ENCODE assay signal across 24 mouse cellular contexts in genomic region chr13:3925632-3926031, GRCm38 (mm10). TPM values are rescaled to one million over a fixed set of nuclear protein-coding genes. Genes with fewer than 3 reads are reported as not detected.
A peak's percentile ranks its signal among the peaks of the same experiment; 100 is the strongest.
DNase-seq lines count a peak whose midpoint lies in the region; ATAC-seq and TF ChIP-seq lines count a peak whose summit lies in the region.
"Had no signal": no experiment of that assay in that cellular context is flagged by ENCODE, and none has a peak within 500 bp of the region (broad histone marks: within the 10 kb centered on the region; RNA-seq: fewer than 3 reads in every experiment).

No protein-coding gene starts in this region.

- H3K27ac ChIP-seq in intestine, embryonic 15.5 days = peak overlapping the region; percentile 44; the same call in 1 of the 2 replicates
- peak overlapping the region; percentile 58 for H3K27ac ChIP-seq in intestine, postnatal 0 days (ENCODE audit: low read depth, low read length)
- H3K27ac ChIP-seq in hindbrain, embryonic 14.5 days = no peak overlapping the region
- H3K27ac ChIP-seq: embryonic facial prominence, embryonic 10.5 days; embryonic facial prominence, embryonic 12.5 days; forebrain, embryonic 13.5 days; forebrain, embryonic 15.5 days had no signal

- 0 out of 2 replicates have a peak overlapping the region, but pooled peaks have one; percentile 12 for H3K4me3 ChIP-seq in intestine, embryonic 15.5 days (replicated peaks)
- H3K4me3 ChIP-seq in intestine, postnatal 0 days (ENCODE audit: low read depth, low read length) = peak overlapping the region; percentile 7; the same call in 1 of the 2 replicates
- no peak overlapping the region for H3K4me3 ChIP-seq in hindbrain, embryonic 14.5 days (replicated peaks; ENCODE audit: low read length)
- H3K4me3 ChIP-seq: embryonic facial prominence, embryonic 10.5 days; embryonic facial prominence, embryonic 12.5 days; forebrain, embryonic 13.5 days; forebrain, embryonic 15.5 days had no signal

- peak overlapping the region; percentile 27 for H3K4me2 ChIP-seq in intestine, embryonic 15.5 days (replicated peaks)
- peak overlapping the region; percentile 54 for H3K4me2 ChIP-seq in intestine, postnatal 0 days (replicated peaks; ENCODE audit: low read depth)
- H3K4me2 ChIP-seq in hindbrain, embryonic 14.5 days (replicated peaks) = no peak overlapping the region
- H3K4me2 ChIP-seq: embryonic facial prominence, embryonic 12.5 days; forebrain, embryonic 13.5 days; forebrain, embryonic 15.5 days had no signal

- peak; percentile 89 for ATAC-seq in intestine, embryonic 15.5 days
- peak; percentile 37; the same call in 1 of the 2 replicates for ATAC-seq in intestine, postnatal 0 days
- no peak for ATAC-seq in hindbrain, embryonic 14.5 days (ENCODE audit: low FRiP score)
- ATAC-seq: forebrain, embryonic 13.5 days; forebrain, embryonic 15.5 days; forebrain, postnatal 0 days had no signal

- no peak for TF ChIP-seq CTCF in intestine, postnatal 0 days (IDR thresholded peaks at IDR 0.05; ENCODE audit: low read depth)

- H3K9ac ChIP-seq in intestine, embryonic 15.5 days = no peak overlapping the region
- no peak overlapping the region for H3K9ac ChIP-seq in intestine, postnatal 0 days (ENCODE audit: low read depth, low read length)
- no peak overlapping the region for H3K9ac ChIP-seq in hindbrain, embryonic 14.5 days
- H3K9ac ChIP-seq: embryonic facial prominence, embryonic 12.5 days; forebrain, embryonic 13.5 days; forebrain, embryonic 15.5 days; forebrain, postnatal 0 days had no signal

- no peaks in the 10 kb centered on the region for H3K9me3 ChIP-seq in intestine, embryonic 15.5 days
- no peaks in the 10 kb centered on the region for H3K9me3 ChIP-seq in intestine, postnatal 0 days (ENCODE audit: control insufficient read depth)
- no peaks in the 10 kb centered on the region for H3K9me3 ChIP-seq in hindbrain, embryonic 14.5 days (ENCODE audit: control insufficient read depth, low read length)
- H3K9me3 ChIP-seq: embryonic facial prominence, embryonic 10.5 days; embryonic facial prominence, embryonic 12.5 days; forebrain, embryonic 13.5 days; forebrain, embryonic 15.5 days had no signal

- no peaks in the 10 kb centered on the region for H3K4me1 ChIP-seq in intestine, embryonic 15.5 days (replicated peaks)
- H3K4me1 ChIP-seq in intestine, postnatal 0 days (replicated peaks; ENCODE audit: control insufficient read depth, insufficient read depth, low read length) = 0 out of 2 replicates have a peak, but pooled peaks cover 4% of the 10 kb centered on the region
- H3K4me1 ChIP-seq in hindbrain, embryonic 14.5 days (replicated peaks; ENCODE audit: control insufficient read depth, insufficient read depth, low read length) = no peaks in the 10 kb centered on the region
- H3K4me1 ChIP-seq: embryonic facial prominence, embryonic 10.5 days; embryonic facial prominence, embryonic 12.5 days; forebrain, embryonic 13.5 days; forebrain, embryonic 15.5 days had no signal

- H3K36me3 ChIP-seq in intestine, embryonic 15.5 days = no peaks in the 10 kb centered on the region
- no peaks in the 10 kb centered on the region for H3K36me3 ChIP-seq in intestine, postnatal 0 days (ENCODE audit: control insufficient read depth, insufficient read depth)
- H3K36me3 ChIP-seq in hindbrain, embryonic 14.5 days (replicated peaks; ENCODE audit: control insufficient read depth, insufficient read depth) = no peaks in the 10 kb centered on the region
- H3K36me3 ChIP-seq: embryonic facial prominence, embryonic 10.5 days; embryonic facial prominence, embryonic 12.5 days; forebrain, embryonic 15.5 days had no signal

- no peaks in the 10 kb centered on the region for H3K27me3 ChIP-seq in intestine, embryonic 15.5 days (replicated peaks)
- no peaks in the 10 kb centered on the region for H3K27me3 ChIP-seq in intestine, postnatal 0 days (replicated peaks; ENCODE audit: control insufficient read depth, insufficient read depth, low read length)
- no peaks in the 10 kb centered on the region for H3K27me3 ChIP-seq in hindbrain, embryonic 14.5 days (ENCODE audit: control insufficient read depth, insufficient read depth, low read length)
- H3K27me3 ChIP-seq: embryonic facial prominence, embryonic 12.5 days; forebrain, embryonic 13.5 days; forebrain, embryonic 15.5 days had no signal

- peak; percentile 16 for DNase-seq in yolk sac, embryonic 10.5 days (ENCODE audit: low spot score)
- DNase-seq in thymus, postnatal 10 days (ENCODE audit: low spot score in 2 of 2) = no peak
- no peak for DNase-seq in hindbrain, embryonic 14.5 days (ENCODE audit: low spot score)
- no peak for DNase-seq in adipocyte (ENCODE audit: low spot score)
- DNase-seq: adrenal gland, adult 2 months; adrenal gland, postnatal 10 days; adrenal gland, postnatal 25 days; cerebellum, adult 11 months; cerebellum, adult 18-20 months; cerebellum, adult 8-10 months; cerebellum, postnatal 10 days; cerebellum, postnatal 25 days; forebrain, postnatal 0 days had no signal

- WGBS in intestine, embryonic 15.5 days = 52% methylated on average over 6 of the region's 6 CpGs
- 33% methylated on average over 6 of the region's 6 CpGs for WGBS in intestine, postnatal 0 days
- 92% methylated on average over 6 of the region's 6 CpGs for WGBS in hindbrain, embryonic 14.5 days

RNA-seq across cellular contexts. Expression of gene Tubal3, which starts 7.6 kb away (rescaled TPM):
- polyA plus RNA-seq in intestine, embryonic 15.5 days (2015; fragmentation: Nextera tagmentation; extraction: Ambion mirVana) = 31.1 and 36.0 TPM in 2 replicates
- 44.1 and 58.4 TPM in 2 replicates for polyA plus RNA-seq in intestine, postnatal 0 days (2015; fragmentation: Nextera tagmentation; extraction: Ambion mirVana)
- not detected in 2 replicates for polyA plus RNA-seq in hindbrain, embryonic 14.5 days (2014; fragmentation: Nextera tagmentation; extraction: Ambion mirVana)
- polyA plus RNA-seq: adrenal gland, adult 2 months; brain, embryonic 14.5 days; C2C12; cortical plate, adult 2 months; embryonic facial prominence, embryonic 10.5 days; embryonic facial prominence, embryonic 12.5 days; forebrain, embryonic 11.5 days; forebrain, embryonic 13.5 days; forebrain, embryonic 15.5 days had no signal

RNA-seq across cellular contexts. Expression of gene Net1, which starts 7.6 kb away (rescaled TPM):
- 124 and 131 TPM in 2 replicates for polyA plus RNA-seq in intestine, embryonic 15.5 days (2015; fragmentation: Nextera tagmentation; extraction: Ambion mirVana)
- polyA plus RNA-seq in intestine, postnatal 0 days (2015; fragmentation: Nextera tagmentation; extraction: Ambion mirVana) = 106 and 109 TPM in 2 replicates
- 10.2 and 12.1 TPM in 2 replicates for polyA plus RNA-seq in hindbrain, embryonic 14.5 days (2014; fragmentation: Nextera tagmentation; extraction: Ambion mirVana)

RNA-seq across cellular contexts. Expression of gene Ucn3, which starts 19.5 kb away (rescaled TPM):
- polyA plus RNA-seq in intestine, embryonic 15.5 days (2015; fragmentation: Nextera tagmentation; extraction: Ambion mirVana) = 0.25 and 0.44 TPM in 2 replicates
- 0.43 and 0.51 TPM in 2 replicates for polyA plus RNA-seq in intestine, postnatal 0 days (2015; fragmentation: Nextera tagmentation; extraction: Ambion mirVana)
- 0.13 TPM in 1 of 2 replicates, not detected in the other for polyA plus RNA-seq in hindbrain, embryonic 14.5 days (2014; fragmentation: Nextera tagmentation; extraction: Ambion mirVana)
- polyA plus RNA-seq: adrenal gland, adult 2 months; C2C12; cortical plate, adult 2 months; embryonic facial prominence, embryonic 10.5 days; embryonic facial prominence, embryonic 12.5 days; embryonic facial prominence, embryonic 14.5 days; forebrain, embryonic 11.5 days; forebrain, embryonic 13.5 days had no signal

Comparison
In these comparisons a context has a peak if more than half of its experiments do, and no peak if none do; other contexts are left out.
1. RNA of gene Tubal3, which starts 7.6 kb away (polyA plus RNA-seq): 44.1 to 58.4 TPM in intestine, postnatal 0 days and 31.1 to 36.0 TPM in intestine, embryonic 15.5 days; not detected in hindbrain, embryonic 14.5 days; every median in the first group is over 10 times any median in the second.